Mouse (Mus musculus) embryonic facial prominence, embryonic 10.5 days (tissue): ENCODE measurements at regions not wholly inside any gene's neighbourhood (a gene's known extent, or its start where the extent isn't known, plus 50 kb on each side); places are given as distances from the start of the nearest gene placed in this dataset.
A peak's percentile ranks its signal among the peaks of the same experiment; 100 is the strongest.

Experiments used
- DNase-seq: peaks from one replicate; pipeline ENCODE4 v3.0.0-alpha.2; 2017; ENCODE audit warnings: low spot score
- H3K27ac ChIP-seq: fragments of 300-500 bp; sonication (generic); replicated peaks from 2 replicates; pipeline ENCODE4 v1.5.1; 2016; ENCODE audit warnings: mild to moderate bottlenecking
- H3K27me3 ChIP-seq: fragments of 300-500 bp; sonication (generic); replicated peaks from 2 replicates; pipeline ENCODE4 v1.6.1; 2016; ENCODE audit warnings: low read depth, mild to moderate bottlenecking; ENCODE audit not compliant: poor library complexity, severe bottlenecking
- H3K36me3 ChIP-seq: fragments of 300-500 bp; sonication (generic); replicated peaks from 2 replicates; pipeline ENCODE4 v1.6.1; 2016; ENCODE audit warnings: mild to moderate bottlenecking, moderate library complexity
- H3K4me1 ChIP-seq: fragments of 300-500 bp; sonication (generic); 2 replicates; pipeline ENCODE4 v1.6.1; 2016
- H3K4me3 ChIP-seq: fragments of 300-500 bp; sonication (generic); 2 replicates; pipeline ENCODE4 v1.5.1; 2016; ENCODE audit warnings: mild to moderate bottlenecking, moderate library complexity
- H3K9me3 ChIP-seq: fragments of 300-500 bp; sonication (generic); 2 replicates; pipeline ENCODE4 v1.6.1; 2016; ENCODE audit warnings: mild to moderate bottlenecking
- WGBS: fragments of 180-500 bp; shearing (Covaris S2); methylation state at CpG from one replicate; pipeline ENCODE4 v1.1.7; 2016; 5-methylcytosine and 5-hydroxymethylcytosine counted together

- WGBS: 74% methylated on average over 3 of the region's 3 CpGs
These were observed 535.3 kb upstream of the Adgrl3 start for GRCm38 (mm10) chr5:80484676-80485075.

GRCm38 (mm10) chr5:80488332-80488731, 531.6 kb upstream of the Adgrl3 start:
- H3K4me3 ChIP-seq: no peak overlapping the region
- H3K27me3 ChIP-seq: no peaks in the 10 kb centered on the region

More at GRCm38 (mm10) chr5:80484676-80485075, 535.3 kb upstream of the Adgrl3 start:
- no peaks in the 10 kb centered on the region for H3K9me3 ChIP-seq
- no peak overlapping the region for H3K27ac ChIP-seq
- no peak for DNase-seq
- no peaks in the 10 kb centered on the region for H3K4me1 ChIP-seq
- H3K36me3 ChIP-seq: no peaks in the 10 kb centered on the region
- no peak overlapping the region for H3K4me3 ChIP-seq
- no peaks in the 10 kb centered on the region for H3K27me3 ChIP-seq

GRCm38 (mm10) chr5:80508672-80509071, 511.3 kb upstream of the Adgrl3 start:
- Histone ChIP-seq H3K9me3 (no peaks in the 10 kb centered on the region), H3K27me3 (no peaks in the 10 kb centered on the region), H3K36me3 (no peaks in the 10 kb centered on the region), H3K4me1 (no peaks in the 10 kb centered on the region), H3K4me3 (no peak overlapping the region), H3K27ac (no peak overlapping the region)
- WGBS: 36% methylated on average over 2 of the region's 2 CpGs
- peak; percentile 47 for DNase-seq

More at GRCm38 (mm10) chr5:80488332-80488731, 531.6 kb upstream of the Adgrl3 start:
- no peak overlapping the region for H3K27ac ChIP-seq
- H3K4me1 ChIP-seq: no peaks in the 10 kb centered on the region
- H3K9me3 ChIP-seq: no peaks in the 10 kb centered on the region
- WGBS: 81% methylated on average over 1 of the region's 1 CpGs
- DNase-seq: no peak
- H3K36me3 ChIP-seq: no peaks in the 10 kb centered on the region

GRCm38 (mm10) chr5:80539997-80540396, 479.9 kb upstream of the Adgrl3 start:
- WGBS: 74% methylated on average over 1 of the region's 1 CpGs
- H3K9me3 ChIP-seq: no peaks in the 10 kb centered on the region
- no peaks in the 10 kb centered on the region for H3K36me3 ChIP-seq
- no peak overlapping the region for H3K4me3 ChIP-seq
- no peaks in the 10 kb centered on the region for H3K4me1 ChIP-seq
- no peak overlapping the region for H3K27ac ChIP-seq
- H3K27me3 ChIP-seq: no peaks in the 10 kb centered on the region
- no peak for DNase-seq

GRCm38 (mm10) chr5:80551673-80552072, 468.3 kb upstream of the Adgrl3 start:
- 86% methylated on average over 7 of the region's 7 CpGs for WGBS
- Histone ChIP-seq H3K27ac (no peak overlapping the region), H3K36me3 (no peaks in the 10 kb centered on the region), H3K4me1 (no peaks in the 10 kb centered on the region), H3K27me3 (no peaks in the 10 kb centered on the region), H3K9me3 (no peaks in the 10 kb centered on the region), H3K4me3 (no peak overlapping the region)
- DNase-seq: no peak

- no peaks in the 10 kb centered on the region for H3K4me1 ChIP-seq
- WGBS: 83% methylated on average over 1 of the region's 1 CpGs
- no peak for DNase-seq
- no peaks in the 10 kb centered on the region for H3K27me3 ChIP-seq
- no peak overlapping the region for H3K4me3 ChIP-seq
- H3K9me3 ChIP-seq: no peaks in the 10 kb centered on the region
- no peaks in the 10 kb centered on the region for H3K36me3 ChIP-seq
- no peak overlapping the region for H3K27ac ChIP-seq
These were observed 441.2 kb upstream of the Adgrl3 start for GRCm38 (mm10) chr5:80578741-80579140.

DNA sequence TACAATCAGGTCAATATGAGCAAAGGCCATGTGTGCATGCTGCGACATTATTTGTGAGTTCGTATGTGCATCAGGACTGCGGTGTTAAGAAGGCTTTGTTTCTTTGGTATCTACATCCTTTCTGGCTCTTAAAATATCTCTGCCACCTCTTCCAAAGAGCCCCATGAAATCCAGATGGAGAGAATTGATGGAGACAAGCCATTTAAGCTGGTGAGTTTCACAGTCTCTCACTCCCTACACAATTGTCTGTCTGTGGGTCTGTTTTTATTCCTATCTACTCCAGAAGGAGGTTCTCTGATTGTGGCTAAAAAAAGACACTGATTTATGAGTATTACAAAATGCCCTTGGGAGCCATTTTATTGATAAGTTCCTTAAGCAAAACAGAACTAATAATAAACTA, 408.4 kb upstream of the Adgrl3 start:
- H3K27ac ChIP-seq: no peak overlapping the region
- H3K27me3 ChIP-seq: no peaks in the 10 kb centered on the region
- H3K4me1 ChIP-seq: no peaks in the 10 kb centered on the region
- H3K4me3 ChIP-seq: no peak overlapping the region
- no peaks in the 10 kb centered on the region for H3K9me3 ChIP-seq
- 94% methylated on average over 3 of the region's 3 CpGs for WGBS
- no peak for DNase-seq
- H3K36me3 ChIP-seq: no peaks in the 10 kb centered on the region

DNA sequence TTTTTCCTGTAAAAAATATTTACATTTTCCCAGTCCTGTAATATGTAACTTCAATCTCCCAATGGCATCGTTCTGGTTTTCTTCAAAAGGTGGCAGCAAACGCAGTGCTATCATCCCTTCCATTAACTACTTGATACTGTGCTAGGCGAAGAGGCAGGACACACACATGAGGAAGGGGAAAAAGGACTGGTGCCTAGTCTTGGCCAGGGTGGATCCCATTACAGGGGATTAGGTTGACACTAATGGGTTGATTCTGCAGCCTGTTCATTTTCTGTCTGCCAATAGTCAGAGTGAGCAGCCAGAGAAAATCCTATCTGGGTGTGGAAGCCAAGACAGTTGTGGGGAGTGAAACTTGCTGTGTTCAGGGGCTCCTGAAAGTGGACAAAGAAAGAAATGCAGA, 392.7 kb upstream of the Adgrl3 start:
- WGBS: 67% methylated on average over 3 of the region's 3 CpGs
- no peak overlapping the region for H3K4me3 ChIP-seq
- H3K36me3 ChIP-seq: no peaks in the 10 kb centered on the region
- DNase-seq: no peak
- H3K4me1 ChIP-seq: no peaks in the 10 kb centered on the region
- no peak overlapping the region for H3K27ac ChIP-seq
- H3K9me3 ChIP-seq: no peaks in the 10 kb centered on the region
- H3K27me3 ChIP-seq: no peaks in the 10 kb centered on the region

DNA sequence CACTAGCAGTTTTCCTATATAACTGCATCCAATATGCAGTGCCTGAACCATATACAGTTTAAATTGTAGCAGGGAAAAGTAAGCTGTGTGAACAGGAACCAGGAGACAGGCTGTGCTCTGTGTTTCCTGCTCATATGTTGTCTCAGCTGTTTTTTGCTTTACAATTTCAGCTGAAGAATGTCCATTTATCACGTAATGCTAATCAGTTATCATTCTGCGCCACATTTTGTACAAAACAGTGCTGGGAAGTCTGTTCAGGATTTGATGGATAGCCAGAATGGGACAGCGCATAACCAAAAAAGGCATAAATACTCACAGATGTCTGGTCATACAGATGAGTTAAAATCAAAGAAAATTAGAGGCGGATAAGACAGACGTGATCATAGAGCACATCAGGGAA, 360.9 kb upstream of the Adgrl3 start:
- Histone ChIP-seq H3K4me3 (no peak overlapping the region), H3K36me3 (no peaks in the 10 kb centered on the region), H3K4me1 (no peaks in the 10 kb centered on the region), H3K27me3 (no peaks in the 10 kb centered on the region), H3K9me3 (no peaks in the 10 kb centered on the region), H3K27ac (no peak overlapping the region)
- no peak for DNase-seq
- WGBS: 77% methylated on average over 5 of the region's 5 CpGs

DNA sequence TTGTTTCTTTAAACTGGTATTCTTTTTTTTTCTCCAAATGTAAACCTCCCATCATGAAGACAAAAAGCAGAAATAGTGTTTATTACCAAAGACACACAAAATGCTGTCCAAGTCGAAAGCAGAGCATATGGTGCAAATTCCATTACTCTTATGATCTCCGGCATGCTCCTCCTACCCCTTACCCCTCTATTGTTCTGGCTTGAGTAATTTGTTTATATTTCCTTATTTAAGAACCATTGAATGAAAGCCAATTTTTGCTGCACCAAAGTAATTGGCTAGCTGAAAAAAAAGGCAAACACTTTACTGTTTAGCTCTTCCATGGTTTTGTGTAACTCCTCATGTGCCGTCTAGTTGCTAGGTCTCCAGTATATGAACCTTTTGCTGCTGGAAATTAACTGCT, 360.4 kb upstream of the Adgrl3 start:
- Histone ChIP-seq H3K36me3 (no peaks in the 10 kb centered on the region), H3K27ac (no peak overlapping the region)
- WGBS: 78% methylated on average over 3 of the region's 3 CpGs

GRCm38 (mm10) chr5:80670258-80670947, 349.5 kb upstream of the Adgrl3 start:
- H3K4me3 ChIP-seq: no peak overlapping the region
- no peaks in the 10 kb centered on the region for H3K9me3 ChIP-seq
- WGBS: 87% methylated on average over 7 of the region's 7 CpGs
- no peak for DNase-seq
- H3K27me3 ChIP-seq: no peaks in the 10 kb centered on the region
- no peaks in the 10 kb centered on the region for H3K4me1 ChIP-seq
- no peaks in the 10 kb centered on the region for H3K36me3 ChIP-seq
- H3K27ac ChIP-seq: no peak overlapping the region

More for the DNA sequence above, 360.4 kb upstream of the Adgrl3 start:
- Histone ChIP-seq H3K9me3 (no peaks in the 10 kb centered on the region), H3K4me3 (no peak overlapping the region), H3K4me1 (no peaks in the 10 kb centered on the region), H3K27me3 (no peaks in the 10 kb centered on the region)
- no peak for DNase-seq

DNA sequence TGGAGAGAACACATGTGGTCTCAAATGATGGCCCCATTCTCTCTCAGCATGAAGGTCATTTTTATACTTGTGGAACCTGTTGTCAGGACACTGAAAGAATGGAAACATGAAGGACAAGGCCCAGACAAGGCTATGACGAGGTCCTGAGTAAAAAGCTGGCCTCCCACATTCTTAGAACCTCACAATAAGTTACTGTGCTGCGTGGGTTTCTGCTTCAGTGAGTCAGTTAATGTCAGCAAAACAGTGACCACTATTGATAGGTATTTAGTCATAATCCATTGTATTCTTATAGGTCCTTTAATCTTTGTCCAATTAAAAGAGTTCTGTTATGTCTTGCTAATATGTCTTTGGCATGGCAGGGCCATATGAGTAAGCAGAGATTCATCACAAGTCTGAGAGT, 336.5 kb upstream of the Adgrl3 start:
- Histone ChIP-seq H3K9me3 (no peaks in the 10 kb centered on the region), H3K36me3 (no peaks in the 10 kb centered on the region), H3K4me3 (no peak overlapping the region), H3K27me3 (no peaks in the 10 kb centered on the region), H3K4me1 (no peaks in the 10 kb centered on the region), H3K27ac (no peak overlapping the region)
- 58% methylated on average over 2 of the region's 2 CpGs for WGBS
- DNase-seq: no peak

DNA sequence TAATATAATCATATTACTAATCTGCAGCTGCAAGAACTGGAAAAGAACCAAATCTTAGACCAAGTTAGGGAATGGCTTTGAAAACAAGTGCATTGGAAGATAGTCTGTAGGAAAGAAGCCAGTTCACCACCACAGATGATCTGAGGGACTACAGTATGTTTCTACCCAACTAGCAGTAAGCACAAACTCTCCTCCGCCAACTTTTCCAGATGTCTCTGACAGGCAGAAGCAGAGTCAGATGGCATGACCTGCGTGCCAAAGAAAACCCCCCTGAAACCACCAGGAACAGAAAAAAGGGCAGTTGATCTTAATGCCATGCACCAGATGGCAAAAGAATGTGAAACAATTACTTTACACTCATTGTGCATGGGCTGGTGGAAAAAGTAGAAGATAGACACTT, 319.1 kb upstream of the Adgrl3 start:
- no peak for DNase-seq
- Histone ChIP-seq H3K27me3 (no peaks in the 10 kb centered on the region), H3K4me1 (no peaks in the 10 kb centered on the region), H3K9me3 (no peaks in the 10 kb centered on the region), H3K36me3 (no peaks in the 10 kb centered on the region), H3K4me3 (no peak overlapping the region), H3K27ac (no peak overlapping the region)
- 85% methylated on average over 2 of the region's 2 CpGs for WGBS
